Mouse (Mus musculus): ENCODE results near the gene E2f8.

DNA sequence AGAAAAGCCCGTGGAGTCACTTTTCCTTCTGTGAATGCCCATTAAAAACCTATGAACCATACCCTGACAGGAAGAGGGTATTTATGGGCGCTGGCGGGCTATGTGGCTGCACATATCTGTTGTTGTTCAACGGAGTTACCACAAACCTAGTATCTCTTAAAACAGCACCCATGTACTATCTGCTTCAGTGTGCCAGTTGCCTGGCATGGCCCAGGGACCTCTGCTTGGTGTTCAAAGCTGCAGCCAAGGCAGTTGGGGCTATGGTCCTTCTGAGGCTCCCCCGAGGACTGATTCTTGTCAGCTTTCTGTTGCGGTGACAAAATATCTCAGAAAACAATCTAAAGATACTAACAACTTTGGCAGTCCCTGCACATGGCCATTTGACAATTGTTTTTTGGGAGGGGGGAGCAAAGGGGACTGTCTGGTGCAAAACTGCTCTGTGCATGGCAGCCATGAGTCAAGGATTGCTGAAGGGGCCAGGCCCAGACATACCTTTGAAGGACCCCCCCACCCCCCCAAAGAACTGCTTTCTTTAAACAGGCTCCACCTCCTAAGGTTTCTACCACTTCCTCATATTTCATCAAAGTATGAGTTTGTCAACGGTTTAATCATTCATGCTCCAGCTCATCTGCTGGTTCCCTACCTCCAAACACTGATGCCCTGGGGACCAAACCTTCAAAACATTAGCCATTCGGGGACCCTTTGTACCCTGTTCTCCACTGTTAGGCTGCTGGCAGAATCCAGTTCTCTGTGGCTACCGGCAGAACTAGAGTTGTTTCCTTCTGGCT, 16.5 kb downstream of the E2f8 start:
- TF ChIP-seq ZMIZ1 (IDR thresholded peaks at IDR 0.05; ENCODE audit: low read depth, low read length) = no peak
- TF ChIP-seq POLR2A (IDR thresholded peaks at IDR 0.05; ENCODE audit: low read depth, low read length) = no peak
- no peak for TF ChIP-seq EP300 (IDR thresholded peaks at IDR 0.05; ENCODE audit: low read length)
- TF ChIP-seq HCFC1 (IDR thresholded peaks at IDR 0.05; ENCODE audit: low read depth, low read length) = no peak
- TF ChIP-seq CTCF (conservative IDR thresholded peaks at IDR 0.05 in 1 of 2, IDR thresholded peaks at IDR 0.05 in 1 of 2; ENCODE audit: low read depth in 2 of 2, low read length in 2 of 2) = no peak
- no peak for TF ChIP-seq SMC3 (IDR thresholded peaks at IDR 0.05; ENCODE audit: low read depth, low read length)
- TF ChIP-seq ZKSCAN1 (IDR thresholded peaks at IDR 0.05; ENCODE audit: borderline replicate concordance, low read depth, low read length) = no peak
- no peak for TF ChIP-seq ETS1 (conservative IDR thresholded peaks at IDR 0.05; ENCODE audit: low read depth, low read length)
- TF ChIP-seq RCOR1 (conservative IDR thresholded peaks at IDR 0.05; ENCODE audit: low read depth, low read length) = no peak
- no peak for TF ChIP-seq TBP (conservative IDR thresholded peaks at IDR 0.05; ENCODE audit: low read depth, low read length)
- no peak for TF ChIP-seq POLR2AphosphoS2 (IDR thresholded peaks at IDR 0.05; ENCODE audit: low read depth, low read length)
- TF ChIP-seq MYC (IDR thresholded peaks at IDR 0.05; ENCODE audit: low read depth, low read length) = no peak
- no peak for TF ChIP-seq BHLHE40 (IDR thresholded peaks at IDR 0.05; ENCODE audit: low read depth, low read length)
- TF ChIP-seq MAZ (IDR thresholded peaks at IDR 0.05; ENCODE audit: low read depth, low read length) = no peak

All from CH12.LX (cell line).